Mouse (Mus musculus) heart, postnatal 4 days (tissue): Measurements from ENCODE around the gene Ndufb10. TPM values are rescaled to one million over a fixed set of nuclear protein-coding genes. Genes with fewer than 3 reads are reported as not detected.

ENCODE experiments used
- DNase-seq: peaks from one replicate; pipeline ENCODE4 v3.0.0; 2021
- total RNA-seq, 2 experiments: library from RNA; stranded (reverse); gene quantifications; 2 replicates each; pipeline ENCODE4 v1.2.3; 2021

Gene Ndufb10
- total RNA-seq: 100 to 1,000 TPM; 684 to 725 TPM

DNA sequence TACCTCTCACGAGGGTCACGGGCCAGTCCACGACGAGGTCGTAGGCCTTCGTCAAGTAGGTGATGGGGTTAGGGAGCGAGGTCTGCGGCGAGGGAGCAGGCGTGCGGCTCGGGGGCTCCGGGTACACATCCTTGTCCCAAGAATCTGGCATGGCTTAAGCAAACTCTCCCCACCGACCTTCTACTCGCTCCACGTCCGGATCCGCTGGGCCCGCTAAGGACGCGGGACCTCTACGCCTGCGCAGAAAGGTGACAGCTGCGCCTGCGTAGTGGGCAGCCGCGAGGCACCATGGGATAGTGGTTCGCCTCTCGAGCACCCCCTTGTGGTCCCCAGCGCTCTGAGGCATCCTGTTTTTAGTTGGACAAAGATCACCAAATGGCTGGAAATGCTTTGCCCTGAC is at the start of gene Ndufb10:
Gene Ndufb10 (minus strand): TSS at position 295 of the 400 bp plus-strand sequence.
- peak; percentile 99 for DNase-seq

- DNase-seq: no peak
Observed at GRCm38 (mm10) chr17:24773241-24773640, 49.0 kb upstream of the Ndufb10 start.

DNA sequence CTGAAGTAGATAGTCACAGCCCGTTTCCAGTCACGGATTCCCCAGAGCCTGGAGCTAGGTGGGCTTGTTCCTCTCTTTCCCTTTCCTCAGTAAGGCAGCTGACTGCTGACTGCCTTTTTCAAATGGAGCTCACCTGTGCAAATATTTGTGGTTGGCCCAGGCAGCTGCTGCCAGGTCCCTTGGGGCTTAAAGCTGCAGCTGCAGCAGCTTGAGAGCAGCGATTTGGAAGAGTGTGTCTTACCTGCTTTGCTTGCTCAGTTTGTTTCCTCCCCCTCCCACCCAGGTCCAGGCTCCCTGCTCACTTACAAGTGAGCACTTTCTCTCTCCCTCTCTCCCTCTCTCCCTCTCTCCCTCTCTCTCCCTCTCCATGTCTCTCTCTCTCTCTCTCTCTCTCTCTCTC is 44.9 kb upstream of the Ndufb10 start:
- no peak for DNase-seq

DNA sequence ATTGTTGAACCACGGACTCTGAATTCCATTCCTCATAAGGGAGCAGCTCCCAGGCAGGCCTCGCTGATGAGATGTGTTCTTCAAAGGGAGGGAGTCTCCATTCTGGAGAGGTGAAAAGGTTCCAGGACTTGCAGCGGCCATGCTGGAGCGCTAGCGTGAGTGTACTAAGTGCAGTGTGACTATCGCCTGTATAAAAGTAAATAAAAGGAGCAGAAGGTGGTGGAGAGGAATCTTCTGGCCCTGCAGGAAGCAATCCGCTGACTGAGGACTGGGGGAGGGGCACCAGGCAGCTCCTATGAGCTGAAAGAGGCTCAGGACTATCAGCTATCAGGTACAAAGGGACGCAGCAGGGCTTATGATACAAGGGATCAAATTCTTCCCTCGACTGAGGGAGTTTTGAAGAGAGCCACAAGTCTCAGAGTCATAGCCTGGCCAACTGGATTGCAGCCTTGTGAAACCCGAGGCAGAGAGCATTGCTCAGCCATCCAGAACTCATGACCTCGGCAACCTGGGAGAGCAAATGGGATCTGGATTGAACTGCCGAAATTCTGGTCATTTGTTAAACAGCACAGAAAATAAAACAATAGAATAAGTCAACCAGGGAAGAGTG is 42.1 kb upstream of the Ndufb10 start:
- DNase-seq: no peak

GRCm38 (mm10) chr17:24765016-24765905 is 41.0 kb upstream of the Ndufb10 start:
- DNase-seq: no peak

GRCm38 (mm10) chr17:24761121-24761520 is 36.8 kb upstream of the Ndufb10 start:
- no peak for DNase-seq

GRCm38 (mm10) chr17:24757394-24757793 is 33.1 kb upstream of the Ndufb10 start:
- DNase-seq: no peak

- DNase-seq: no peak
Observed at GRCm38 (mm10) chr17:24752415-24753394, 28.4 kb upstream of the Ndufb10 start, which contains the start of gene Hs3st6. Hs3st6 (plus strand) TSS chr17:24752988.

- DNase-seq: no peak
Observed at GRCm38 (mm10) chr17:24751528-24751927, 27.2 kb upstream of the Ndufb10 start.

- DNase-seq: no peak
Observed at GRCm38 (mm10) chr17:24746986-24747385, 22.7 kb upstream of the Ndufb10 start.

DNA sequence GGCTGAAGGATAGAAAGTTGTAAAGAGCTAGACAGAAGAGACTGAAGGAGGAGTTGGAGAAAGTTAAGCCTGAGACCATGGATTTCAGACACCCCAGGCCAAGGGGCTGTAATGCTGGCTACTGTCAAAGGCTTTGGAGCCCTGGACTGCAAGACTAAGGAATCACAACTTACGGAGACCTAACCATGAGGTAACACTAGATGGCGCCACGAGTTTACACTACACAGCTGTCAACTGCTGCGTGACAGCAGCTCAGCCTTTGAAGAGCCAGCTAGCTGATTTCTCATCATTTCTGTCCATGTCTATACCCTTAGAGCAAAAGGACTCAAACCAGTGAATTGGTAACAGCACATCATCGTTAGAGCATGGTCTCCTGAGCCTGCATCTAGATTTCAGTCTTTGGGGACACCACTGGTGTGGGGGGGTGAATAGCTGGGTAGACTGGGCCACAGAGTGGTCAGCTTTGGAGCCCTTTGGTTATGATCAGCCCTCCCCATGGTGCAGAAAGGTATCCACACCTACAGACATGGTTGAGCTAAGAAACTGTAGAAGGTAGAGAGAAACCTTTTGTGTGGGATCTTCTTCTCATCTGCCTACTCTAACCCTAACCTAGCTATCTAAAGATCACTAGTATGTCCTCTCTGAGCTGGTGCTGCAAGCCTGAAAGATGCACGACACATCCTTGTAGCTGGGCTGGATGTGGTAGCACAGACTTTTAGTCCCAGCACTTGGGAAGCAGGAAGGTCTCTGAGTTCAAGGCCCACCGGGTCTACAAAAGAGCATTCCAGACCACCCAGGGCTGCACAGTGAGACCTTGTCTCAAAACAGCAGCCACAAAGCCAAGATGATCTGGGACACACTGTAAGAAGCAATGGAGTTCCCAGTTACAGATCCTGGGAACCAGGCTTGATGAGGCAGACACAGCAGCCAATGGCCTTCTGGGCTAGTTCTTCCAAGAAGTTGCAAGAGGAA is 21.5 kb upstream of the Ndufb10 start:
- DNase-seq: peak; percentile 91

- DNase-seq: no peak
Observed at GRCm38 (mm10) chr17:24744381-24744780, 20.1 kb upstream of the Ndufb10 start.

GRCm38 (mm10) chr17:24743896-24744295 is 19.6 kb upstream of the Ndufb10 start:
- no peak for DNase-seq

- DNase-seq: no peak
Observed at GRCm38 (mm10) chr17:24742307-24742706, 18.0 kb upstream of the Ndufb10 start.

GRCm38 (mm10) chr17:24739926-24740325 is 15.6 kb upstream of the Ndufb10 start:
- no peak for DNase-seq

DNA sequence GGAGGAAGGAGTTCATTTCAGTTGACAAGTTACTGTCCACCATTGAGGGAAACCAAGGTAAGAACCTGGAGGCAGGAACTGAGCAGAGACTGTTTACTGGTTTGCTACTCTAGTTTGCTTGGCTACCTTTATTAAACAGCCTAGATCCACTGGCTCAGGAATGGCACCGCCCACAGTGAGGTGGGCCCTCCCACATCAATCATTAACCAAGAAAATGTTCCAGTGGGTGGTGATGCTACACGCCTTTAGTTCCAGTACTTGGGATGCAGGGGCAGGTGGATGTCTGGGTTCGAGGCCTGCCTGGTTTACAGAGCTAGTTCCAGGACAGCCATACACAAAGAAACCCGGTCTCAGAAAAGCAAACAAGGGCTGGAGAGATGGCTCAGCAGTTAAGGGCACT is 14.0 kb upstream of the Ndufb10 start:
- no peak for DNase-seq

DNA sequence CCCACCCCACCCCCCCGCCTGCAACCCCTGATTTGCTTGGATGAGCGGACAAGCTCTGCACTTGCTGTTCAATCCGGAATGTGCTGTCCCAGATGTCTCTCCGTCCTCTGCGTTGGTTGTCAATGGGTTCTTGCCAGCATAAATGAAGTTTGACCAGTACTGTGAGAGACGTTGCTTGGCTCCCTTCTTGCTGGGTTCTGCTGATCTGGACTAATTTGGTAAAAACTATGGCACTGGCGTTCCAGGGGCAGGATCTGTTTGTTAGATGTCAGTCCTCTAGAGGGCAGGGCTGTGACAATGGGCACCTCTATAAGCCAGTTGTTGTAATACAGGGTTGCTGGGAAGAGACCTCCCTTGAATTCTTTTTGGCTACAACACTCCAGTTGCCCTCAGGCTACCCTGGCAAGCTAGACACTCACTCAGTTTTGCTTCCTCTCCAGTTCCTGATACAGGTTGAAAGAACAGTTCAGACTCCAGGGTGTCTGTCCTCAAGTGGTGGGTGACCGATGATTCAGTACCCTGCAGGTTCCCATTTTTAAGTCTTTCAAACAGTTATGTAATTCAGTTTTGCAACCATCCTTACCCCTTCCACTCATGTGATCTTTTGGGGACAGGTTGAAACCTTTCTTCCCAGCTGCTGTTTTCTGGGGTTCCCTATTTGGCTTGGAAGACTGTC is 13.0 kb upstream of the Ndufb10 start:
- no peak for DNase-seq

DNA sequence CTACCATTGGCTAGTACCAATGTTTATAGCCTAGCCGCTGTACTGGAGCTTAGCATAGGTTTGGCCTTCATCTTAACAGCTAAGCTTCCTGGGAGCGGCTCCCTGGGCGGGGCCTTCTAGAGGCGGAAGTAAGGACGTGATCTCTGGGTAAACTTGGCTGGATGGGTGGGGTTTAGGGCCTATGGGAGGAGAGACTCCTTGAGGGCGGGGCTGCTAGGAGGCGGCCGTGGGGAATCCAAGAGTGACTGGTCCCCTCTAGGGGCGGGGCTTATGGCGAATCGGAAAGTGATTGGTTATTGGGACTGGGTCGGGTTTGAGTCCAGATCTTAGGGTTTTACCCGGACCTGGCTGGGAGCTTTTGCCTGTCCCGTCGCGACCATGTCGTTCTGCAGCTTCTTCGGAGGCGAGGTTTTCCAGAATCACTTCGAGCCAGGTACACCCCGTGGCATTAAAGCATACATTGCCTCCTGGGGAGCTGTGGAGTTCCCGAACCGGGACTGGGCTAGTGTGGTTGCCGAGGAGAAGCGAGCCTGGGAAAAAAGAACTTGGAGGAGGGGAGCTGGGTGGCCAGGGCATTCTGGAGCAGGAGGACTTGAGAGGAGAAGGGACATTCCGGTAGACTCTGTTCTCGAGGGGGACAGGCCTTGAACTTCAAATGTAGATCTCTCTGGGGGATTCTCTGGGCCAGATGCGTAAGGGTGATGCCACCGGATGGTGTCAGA is 12.2 kb upstream of the Ndufb10 start, which contains the start of gene Msrb1:
Gene Msrb1 (plus strand): TSS at position 313 of the 722 bp plus-strand sequence.
- DNase-seq: peak; percentile 96

- no peak for DNase-seq
Observed at GRCm38 (mm10) chr17:24735446-24735845, 11.2 kb upstream of the Ndufb10 start.

DNA sequence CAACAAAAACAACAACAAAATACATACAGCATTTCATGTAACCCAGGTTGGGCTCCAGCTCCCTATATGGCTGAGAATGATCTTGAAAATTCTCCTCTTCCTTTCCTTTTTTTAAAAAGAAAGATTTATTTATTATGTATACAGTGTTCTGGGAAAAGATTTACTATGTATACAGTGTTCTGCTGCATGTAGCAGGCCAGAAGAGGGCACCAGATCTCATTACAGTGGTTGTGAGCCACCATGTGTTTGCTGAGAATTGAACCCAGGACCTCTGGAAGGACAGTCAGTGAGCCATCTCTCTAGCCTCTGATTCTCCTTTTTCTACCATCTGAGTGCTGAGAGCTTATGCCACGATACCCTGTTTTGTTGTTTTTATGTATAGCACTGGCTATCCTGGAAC is 10.2 kb upstream of the Ndufb10 start:
- DNase-seq: no peak
